Mouse (Mus musculus): ENCODE measurements around the gene Sppl3. TPM values are rescaled to one million over a fixed set of nuclear protein-coding genes. Genes with fewer than 3 reads are reported as not detected.

Gene Sppl3
- polyA plus RNA-seq, 1 experiment from 2014 or later, result 23.6 TPM

GRCm38 (mm10) chr5:114970824-114971227, 40.1 kb upstream of the Sppl3 start, which contains the start of gene Hnf1a:
Gene Hnf1a (minus strand): TSS chr5:114971094.
- H3K9me3 ChIP-seq (ENCODE audit: control insufficient read depth, low read length), result no peaks in the 10 kb centered on the region
- H3K4me1 ChIP-seq (ENCODE audit: control insufficient read depth, insufficient read depth, low read length), result no peaks in the 10 kb centered on the region
- H3K27ac ChIP-seq (ENCODE audit: low read depth, low read length), result no peak within 1 kb of the TSS
- DNase-seq (ENCODE audit: low spot score, missing footprints), result no peak
- H3K4me2 ChIP-seq, result no peak within 1 kb of the TSS
- no peaks in the 10 kb centered on the region for H3K27me3 ChIP-seq (ENCODE audit: control insufficient read depth, insufficient read depth, low read length)
- no peak within 1 kb of the TSS for H3K4me3 ChIP-seq (ENCODE audit: low read depth, low read length)
- ATAC-seq (ENCODE audit: low FRiP score), result no peak
- no peaks in the 10 kb centered on the region for H3K36me3 ChIP-seq (ENCODE audit: control insufficient read depth, insufficient read depth, low read length)
- WGBS, result 87% methylated on average over 16 of the region's 17 CpGs
- no peak within 1 kb of the TSS for H3K9ac ChIP-seq (ENCODE audit: low read length)

DNA sequence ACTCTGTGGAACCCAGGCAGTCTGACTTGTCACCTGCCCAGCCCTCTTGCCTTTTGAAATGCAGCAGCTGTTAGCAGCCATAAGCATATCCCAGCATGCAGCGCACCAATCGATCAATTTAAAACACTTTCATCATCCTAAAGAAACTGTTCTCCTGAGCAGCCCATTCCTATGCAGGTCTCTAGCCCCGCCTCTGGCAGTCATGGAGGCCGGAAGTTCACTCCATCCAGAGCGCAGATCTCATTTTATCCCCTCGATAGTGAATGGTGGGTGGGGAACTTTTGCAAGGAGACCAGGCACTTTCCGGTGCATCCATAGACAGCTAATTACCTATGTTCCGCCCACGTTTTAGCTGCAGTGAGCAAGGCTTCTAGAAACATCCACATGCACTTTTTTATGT, 38.7 kb upstream of the Sppl3 start:
- DNase-seq (ENCODE audit: low spot score, missing footprints), result no peak
- WGBS, result 85% methylated on average over 9 of the region's 9 CpGs
- no peaks in the 10 kb centered on the region for H3K36me3 ChIP-seq (ENCODE audit: control insufficient read depth, insufficient read depth, low read length)
- H3K9me3 ChIP-seq (ENCODE audit: control insufficient read depth, low read length), result no peaks in the 10 kb centered on the region
- H3K27me3 ChIP-seq (ENCODE audit: control insufficient read depth, insufficient read depth, low read length), result no peaks in the 10 kb centered on the region
- no peak overlapping the region for H3K27ac ChIP-seq (ENCODE audit: low read depth, low read length)
- H3K4me2 ChIP-seq, result no peak overlapping the region
- H3K4me3 ChIP-seq (ENCODE audit: low read depth, low read length), result no peak overlapping the region
- H3K9ac ChIP-seq (ENCODE audit: low read length), result no peak overlapping the region
- no peaks in the 10 kb centered on the region for H3K4me1 ChIP-seq (ENCODE audit: control insufficient read depth, insufficient read depth, low read length)
- no peak for ATAC-seq (ENCODE audit: low FRiP score)

- no peak for ATAC-seq (ENCODE audit: low FRiP score)
- H3K4me3 ChIP-seq (ENCODE audit: low read depth, low read length), result no peak overlapping the region
- no peak overlapping the region for H3K9ac ChIP-seq (ENCODE audit: low read length)
- DNase-seq (ENCODE audit: low spot score, missing footprints), result no peak
- 89% methylated on average over 8 of the region's 8 CpGs for WGBS
- H3K9me3 ChIP-seq (ENCODE audit: control insufficient read depth, low read length), result no peaks in the 10 kb centered on the region
- H3K27ac ChIP-seq (ENCODE audit: low read depth, low read length), result no peak overlapping the region
- H3K36me3 ChIP-seq (ENCODE audit: control insufficient read depth, insufficient read depth, low read length), result no peaks in the 10 kb centered on the region
- no peaks in the 10 kb centered on the region for H3K4me1 ChIP-seq (ENCODE audit: control insufficient read depth, insufficient read depth, low read length)
- no peak overlapping the region for H3K4me2 ChIP-seq
- H3K27me3 ChIP-seq (ENCODE audit: control insufficient read depth, insufficient read depth, low read length), result no peaks in the 10 kb centered on the region
These were observed 37.8 kb upstream of the Sppl3 start for GRCm38 (mm10) chr5:114973131-114973530.

GRCm38 (mm10) chr5:114976935-114977334, 34.0 kb upstream of the Sppl3 start:
- Histone ChIP-seq H3K9me3 (ENCODE audit: control insufficient read depth, low read length) (no peaks in the 10 kb centered on the region), H3K4me1 (ENCODE audit: control insufficient read depth, insufficient read depth, low read length) (peaks cover 3% of the 10 kb centered on the region; the same call in 1 of the 2 replicates), H3K9ac (ENCODE audit: low read length) (no peak overlapping the region), H3K4me3 (ENCODE audit: low read depth, low read length) (no peak overlapping the region), H3K27ac (ENCODE audit: low read depth, low read length) (no peak overlapping the region), H3K4me2 (no peak overlapping the region), H3K36me3 (ENCODE audit: control insufficient read depth, insufficient read depth, low read length) (no peaks in the 10 kb centered on the region), H3K27me3 (ENCODE audit: control insufficient read depth, insufficient read depth, low read length) (no peaks in the 10 kb centered on the region)
- DNase-seq (ENCODE audit: low spot score, missing footprints) (peak; percentile 54), ATAC-seq (ENCODE audit: low FRiP score) (no peak)

- H3K9ac ChIP-seq (ENCODE audit: low read length), result no peak overlapping the region
- no peak for ATAC-seq (ENCODE audit: low FRiP score)
- WGBS, result 70% methylated on average over 11 of the region's 11 CpGs
- no peaks in the 10 kb centered on the region for H3K27me3 ChIP-seq (ENCODE audit: control insufficient read depth, insufficient read depth, low read length)
- H3K4me2 ChIP-seq, result no peak overlapping the region
- no peak for DNase-seq (ENCODE audit: low spot score, missing footprints)
- no peak overlapping the region for H3K4me3 ChIP-seq (ENCODE audit: low read depth, low read length)
- peaks cover 3% of the 10 kb centered on the region; the same call in 1 of the 2 replicates for H3K4me1 ChIP-seq (ENCODE audit: control insufficient read depth, insufficient read depth, low read length)
- H3K36me3 ChIP-seq (ENCODE audit: control insufficient read depth, insufficient read depth, low read length), result no peaks in the 10 kb centered on the region
- H3K9me3 ChIP-seq (ENCODE audit: control insufficient read depth, low read length), result no peaks in the 10 kb centered on the region
- no peak overlapping the region for H3K27ac ChIP-seq (ENCODE audit: low read depth, low read length)
These were observed 32.5 kb upstream of the Sppl3 start for GRCm38 (mm10) chr5:114978473-114978872.

- Histone ChIP-seq H3K36me3 (ENCODE audit: control insufficient read depth, insufficient read depth, low read length) (no peaks in the 10 kb centered on the region), H3K9me3 (ENCODE audit: control insufficient read depth, low read length) (no peaks in the 10 kb centered on the region), H3K4me1 (ENCODE audit: control insufficient read depth, insufficient read depth, low read length) (peaks cover 3% of the 10 kb centered on the region; the same call in 1 of the 2 replicates), H3K9ac (ENCODE audit: low read length) (peak overlapping the region; percentile 36; the same call in 1 of the 2 replicates), H3K4me3 (ENCODE audit: low read depth, low read length) (peak overlapping the region; percentile 20; the same call in 1 of the 2 replicates), H3K4me2 (peak overlapping the region; percentile 76), H3K27me3 (ENCODE audit: control insufficient read depth, insufficient read depth, low read length) (no peaks in the 10 kb centered on the region), H3K27ac (ENCODE audit: low read depth, low read length) (no peak overlapping the region)
- ATAC-seq (ENCODE audit: low FRiP score) (0 out of 2 replicates have a peak, but pooled peaks have one; percentile 38), DNase-seq (ENCODE audit: low spot score, missing footprints) (no peak)
- WGBS, result 3% methylated on average over 6 of the region's 6 CpGs
These were observed 32.1 kb upstream of the Sppl3 start for GRCm38 (mm10) chr5:114978888-114979249.

GRCm38 (mm10) chr5:114979250-114980121, 31.5 kb upstream of the Sppl3 start:
- DNase-seq (ENCODE audit: low spot score, missing footprints) (peak; percentile 95), ATAC-seq (ENCODE audit: low FRiP score) (peak; percentile 48)
- Histone ChIP-seq H3K27ac (ENCODE audit: low read depth, low read length) (no peak overlapping the region), H3K27me3 (ENCODE audit: control insufficient read depth, insufficient read depth, low read length) (no peaks in the 10 kb centered on the region), H3K36me3 (ENCODE audit: control insufficient read depth, insufficient read depth, low read length) (no peaks in the 10 kb centered on the region), H3K9me3 (ENCODE audit: control insufficient read depth, low read length) (no peaks in the 10 kb centered on the region), H3K4me2 (peak overlapping the region; percentile 76), H3K4me1 (ENCODE audit: control insufficient read depth, insufficient read depth, low read length) (peaks cover 3% of the 10 kb centered on the region; the same call in 1 of the 2 replicates), H3K9ac (ENCODE audit: low read length) (peak overlapping the region; percentile 36), H3K4me3 (ENCODE audit: low read depth, low read length) (peak overlapping the region; percentile 20)
- 4% methylated on average over 32 of the region's 32 CpGs for WGBS

- H3K36me3 ChIP-seq (ENCODE audit: control insufficient read depth, insufficient read depth, low read length), result no peaks in the 10 kb centered on the region
- H3K4me2 ChIP-seq, result peak overlapping the region; percentile 76
- peak overlapping the region; percentile 16; the same call in 1 of the 2 replicates for H3K9ac ChIP-seq (ENCODE audit: low read length)
- WGBS, result 25% methylated on average over 16 of the region's 16 CpGs
- H3K9me3 ChIP-seq (ENCODE audit: control insufficient read depth, low read length), result no peaks in the 10 kb centered on the region
- peak overlapping the region; percentile 20 for H3K4me3 ChIP-seq (ENCODE audit: low read depth, low read length)
- ATAC-seq (ENCODE audit: low FRiP score), result peak; percentile 46
- H3K27ac ChIP-seq (ENCODE audit: low read depth, low read length), result no peak overlapping the region
- H3K27me3 ChIP-seq (ENCODE audit: control insufficient read depth, insufficient read depth, low read length), result no peaks in the 10 kb centered on the region
- peak; percentile 62 for DNase-seq (ENCODE audit: low spot score, missing footprints)
- H3K4me1 ChIP-seq (ENCODE audit: control insufficient read depth, insufficient read depth, low read length), result peaks cover 3% of the 10 kb centered on the region; the same call in 1 of the 2 replicates
These were observed 30.7 kb upstream of the Sppl3 start for GRCm38 (mm10) chr5:114980122-114980748.

- Histone ChIP-seq H3K36me3 (ENCODE audit: control insufficient read depth, insufficient read depth, low read length) (no peaks in the 10 kb centered on the region), H3K4me3 (ENCODE audit: low read depth, low read length) (no peak overlapping the region), H3K9ac (ENCODE audit: low read length) (no peak overlapping the region), H3K4me2 (no peak overlapping the region), H3K27ac (ENCODE audit: low read depth, low read length) (no peak overlapping the region), H3K9me3 (ENCODE audit: control insufficient read depth, low read length) (no peaks in the 10 kb centered on the region), H3K4me1 (ENCODE audit: control insufficient read depth, insufficient read depth, low read length) (peaks cover 3% of the 10 kb centered on the region; the same call in 1 of the 2 replicates), H3K27me3 (ENCODE audit: control insufficient read depth, insufficient read depth, low read length) (no peaks in the 10 kb centered on the region)
- WGBS, result 53% methylated on average over 15 of the region's 15 CpGs
- no peak for ATAC-seq (ENCODE audit: low FRiP score)
- DNase-seq (ENCODE audit: low spot score, missing footprints), result peak; percentile 57
These were observed 28.9 kb upstream of the Sppl3 start for GRCm38 (mm10) chr5:114982001-114982400.

Measured in midbrain, embryonic 11.5 days (tissue).